In genomic region chr10:5141471-5141870, GRCm38 (mm10) we compare ENCODE assay signal across 30 mouse cellular contexts.
"Had no signal": no experiment of that assay in that cellular context is flagged by ENCODE, and none has a peak within 500 bp of the region (broad histone marks: within the 10 kb centered on the region; RNA-seq: fewer than 3 reads in every experiment).

No protein-coding gene starts in this region.

- H3K36me3 ChIP-seq: midbrain, embryonic 12.5 days; midbrain, embryonic 15.5 days had no signal

- ATAC-seq: liver, embryonic 12.5 days; liver, postnatal 0 days; lung, postnatal 0 days; midbrain, embryonic 13.5 days; midbrain, embryonic 15.5 days; midbrain, embryonic 16.5 days had no signal

- H3K4me2 ChIP-seq: limb, embryonic 12.5 days; limb, embryonic 13.5 days; limb, embryonic 15.5 days; liver, embryonic 11.5 days; liver, embryonic 12.5 days; liver, embryonic 13.5 days; liver, embryonic 15.5 days; lung, embryonic 14.5 days; lung, embryonic 15.5 days; midbrain, embryonic 11.5 days; midbrain, embryonic 12.5 days; midbrain, embryonic 13.5 days; midbrain, embryonic 15.5 days had no signal

- H3K27ac ChIP-seq: limb, embryonic 10.5 days; limb, embryonic 12.5 days; limb, embryonic 13.5 days; limb, embryonic 15.5 days; liver, embryonic 12.5 days; liver, embryonic 13.5 days; liver, embryonic 14.5 days; liver, embryonic 15.5 days; lung, embryonic 15.5 days; macrophage; midbrain, embryonic 10.5 days; midbrain, embryonic 12.5 days; midbrain, embryonic 13.5 days; midbrain, embryonic 15.5 days had no signal

- DNase-seq: left cerebral cortex, postnatal 4 days; liver; liver, embryonic 13.5 days; liver, postnatal 0 days; lung, adult 18-20 months; lung, adult 2 months; lung, embryonic 14.5 days; lung, postnatal 10 days; lung, postnatal 14 days; lung, postnatal 36 days; lung, postnatal 4 days; midbrain, embryonic 14.5 days had no signal

- H3K27me3 ChIP-seq: limb, embryonic 12.5 days; limb, embryonic 13.5 days; limb, embryonic 15.5 days; liver, embryonic 12.5 days; liver, embryonic 13.5 days; liver, embryonic 15.5 days; lung, embryonic 15.5 days; megakaryocyte, embryonic 14.5 days; midbrain, embryonic 12.5 days; midbrain, embryonic 13.5 days; midbrain, embryonic 15.5 days had no signal

- H3K4me1 ChIP-seq: limb, embryonic 10.5 days; limb, embryonic 15.5 days; liver, embryonic 12.5 days; liver, embryonic 13.5 days; liver, embryonic 15.5 days; lung, embryonic 15.5 days; megakaryocyte, embryonic 14.5 days; midbrain, embryonic 10.5 days; midbrain, embryonic 12.5 days; midbrain, embryonic 13.5 days; midbrain, embryonic 15.5 days had no signal

- H3K4me3 ChIP-seq: limb, embryonic 10.5 days; limb, embryonic 12.5 days; limb, embryonic 13.5 days; limb, embryonic 15.5 days; liver, embryonic 12.5 days; liver, embryonic 13.5 days; liver, embryonic 15.5 days; lung, embryonic 15.5 days; megakaryocyte, embryonic 14.5 days; midbrain, embryonic 10.5 days; midbrain, embryonic 12.5 days; midbrain, embryonic 13.5 days; midbrain, embryonic 15.5 days had no signal
